Mouse (Mus musculus): ENCODE data around the gene Serpina16.
"Not testable (repeated sequence)": the region's sequence is repeated elsewhere in the genome, so short reads cannot be mapped to it uniquely, and the experiment has no call there.

Gene Serpina16

GRCm38 (mm10) chr12:103676039-103676438 is at the start of gene Serpina16:
TSS of gene Serpina16 (minus strand) at chr12:103676139.
- no peak for DNase-seq (ENCODE audit: low spot score)

GRCm38 (mm10) chr12:103711537-103711936 is 35.6 kb upstream of the Serpina16 start:
- no peak for DNase-seq (ENCODE audit: low spot score)

- peak; percentile 15 for DNase-seq (ENCODE audit: low spot score)
These were observed 34.5 kb upstream of the Serpina16 start for GRCm38 (mm10) chr12:103710405-103710804.

- no peak for DNase-seq (ENCODE audit: low spot score)
These were observed 30.2 kb upstream of the Serpina16 start for GRCm38 (mm10) chr12:103706113-103706512.

- DNase-seq (ENCODE audit: low spot score): no peak
These were observed 29.6 kb upstream of the Serpina16 start for GRCm38 (mm10) chr12:103705547-103705946.

- no peak for DNase-seq (ENCODE audit: low spot score)
These were observed 24.3 kb upstream of the Serpina16 start for GRCm38 (mm10) chr12:103700144-103700750.

GRCm38 (mm10) chr12:103695429-103695828 is 19.5 kb upstream of the Serpina16 start, which contains the start of gene Serpina1f:
TSS of gene Serpina1f (minus strand) at chr12:103695529.
- no peak for DNase-seq (ENCODE audit: low spot score)

GRCm38 (mm10) chr12:103688221-103688814 is 12.4 kb upstream of the Serpina16 start:
- peak; percentile 15 for DNase-seq (ENCODE audit: low spot score)

- DNase-seq (ENCODE audit: low spot score): peak; percentile 39
These were observed 11.1 kb upstream of the Serpina16 start for GRCm38 (mm10) chr12:103687021-103687420.

GRCm38 (mm10) chr12:103686050-103686449 is 10.1 kb upstream of the Serpina16 start:
- DNase-seq (ENCODE audit: low spot score): no peak

- DNase-seq (ENCODE audit: low spot score): no peak
These were observed 9.4 kb upstream of the Serpina16 start for GRCm38 (mm10) chr12:103685386-103685785.

- no peak for DNase-seq (ENCODE audit: low spot score)
These were observed 7.8 kb upstream of the Serpina16 start for GRCm38 (mm10) chr12:103683775-103684174.

GRCm38 (mm10) chr12:103681739-103682138 is 5.8 kb upstream of the Serpina16 start:
- DNase-seq (ENCODE audit: low spot score): no peak

GRCm38 (mm10) chr12:103681169-103681568 is 5.2 kb upstream of the Serpina16 start:
- no peak for DNase-seq (ENCODE audit: low spot score)

GRCm38 (mm10) chr12:103679853-103680252 is 3.9 kb upstream of the Serpina16 start:
- DNase-seq (ENCODE audit: low spot score): not testable (repeated sequence)

- DNase-seq (ENCODE audit: low spot score): no peak
These were observed 2.8 kb downstream of the Serpina16 start for GRCm38 (mm10) chr12:103673179-103673578.

- no peak for DNase-seq (ENCODE audit: low spot score)
These were observed 4.5 kb downstream of the Serpina16 start for GRCm38 (mm10) chr12:103671483-103671882.

GRCm38 (mm10) chr12:103670964-103671363 is 5.0 kb downstream of the Serpina16 start:
- DNase-seq (ENCODE audit: low spot score): no peak

- no peak for DNase-seq (ENCODE audit: low spot score)
These were observed 5.6 kb downstream of the Serpina16 start for GRCm38 (mm10) chr12:103670344-103670743.

- no peak for DNase-seq (ENCODE audit: low spot score)
These were observed 10.7 kb downstream of the Serpina16 start for GRCm38 (mm10) chr12:103665286-103665685.

GRCm38 (mm10) chr12:103662053-103662452 is 13.9 kb downstream of the Serpina16 start:
- DNase-seq (ENCODE audit: low spot score): not testable (repeated sequence)

GRCm38 (mm10) chr12:103660076-103660475 is 15.9 kb downstream of the Serpina16 start:
- DNase-seq (ENCODE audit: low spot score): no peak

- no peak for DNase-seq (ENCODE audit: low spot score)
These were observed 16.8 kb downstream of the Serpina16 start for GRCm38 (mm10) chr12:103659171-103659570.

GRCm38 (mm10) chr12:103657991-103658390 is 17.9 kb downstream of the Serpina16 start:
- DNase-seq (ENCODE audit: low spot score): no peak

Data from embryo, embryonic 10.5 days (tissue).